13 mouse cellular contexts compared by ENCODE assay signal in the genomic region with DNA sequence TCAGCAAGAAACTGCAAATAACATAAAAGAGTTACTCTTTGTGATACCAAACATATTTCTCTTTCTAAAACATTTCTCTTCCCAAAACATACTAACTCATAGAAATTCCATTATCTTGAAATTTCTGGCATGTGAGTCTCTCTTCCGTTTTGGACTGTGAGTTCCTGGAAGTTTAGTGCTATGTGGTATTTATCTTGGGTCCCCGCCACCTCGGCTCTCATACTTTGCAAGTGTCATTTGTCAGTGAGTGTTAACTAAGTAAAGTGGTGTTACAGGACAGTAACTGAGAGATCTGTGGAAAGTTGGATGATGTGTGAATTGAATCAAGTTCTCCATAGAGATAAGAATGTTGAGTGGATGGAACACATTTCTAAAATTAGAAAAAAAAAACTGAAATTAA.
"Had no signal": no experiment of that assay in that cellular context is flagged by ENCODE, and none has a peak within 500 bp of the region (broad histone marks: within the 10 kb centered on the region; RNA-seq: fewer than 3 reads in every experiment).

No protein-coding gene starts in this region.

- ATAC-seq: lung, postnatal 0 days had no signal

- DNase-seq: left cerebral cortex, postnatal 4 days; lung, adult 18-20 months; lung, postnatal 4 days; midbrain, embryonic 14.5 days; right cerebral cortex, adult 18-20 months; right cerebral cortex, postnatal 25 days; thymus, postnatal 4 days had no signal

- H3K27me3 ChIP-seq: limb, embryonic 13.5 days; neural tube, embryonic 15.5 days had no signal

- H3K9ac ChIP-seq: limb, embryonic 13.5 days; liver, embryonic 14.5 days; neural tube, embryonic 15.5 days had no signal

- H3K4me2 ChIP-seq: limb, embryonic 13.5 days; neural tube, embryonic 15.5 days had no signal

- H3K4me1 ChIP-seq: limb, embryonic 13.5 days; midbrain, embryonic 10.5 days; neural tube, embryonic 15.5 days had no signal

- H3K27ac ChIP-seq: limb, embryonic 13.5 days; liver, embryonic 14.5 days; midbrain, embryonic 10.5 days; neural tube, embryonic 15.5 days had no signal

- H3K36me3 ChIP-seq: limb, embryonic 13.5 days; midbrain, embryonic 10.5 days; neural tube, embryonic 15.5 days had no signal

- H3K4me3 ChIP-seq: limb, embryonic 13.5 days; midbrain, embryonic 10.5 days; myocyte; neural tube, embryonic 15.5 days had no signal

- H3K9me3 ChIP-seq: limb, embryonic 13.5 days; midbrain, embryonic 10.5 days; neural tube, embryonic 15.5 days had no signal
